Comparison of ENCODE assay signal across 13 mouse cellular contexts in the genomic region with DNA sequence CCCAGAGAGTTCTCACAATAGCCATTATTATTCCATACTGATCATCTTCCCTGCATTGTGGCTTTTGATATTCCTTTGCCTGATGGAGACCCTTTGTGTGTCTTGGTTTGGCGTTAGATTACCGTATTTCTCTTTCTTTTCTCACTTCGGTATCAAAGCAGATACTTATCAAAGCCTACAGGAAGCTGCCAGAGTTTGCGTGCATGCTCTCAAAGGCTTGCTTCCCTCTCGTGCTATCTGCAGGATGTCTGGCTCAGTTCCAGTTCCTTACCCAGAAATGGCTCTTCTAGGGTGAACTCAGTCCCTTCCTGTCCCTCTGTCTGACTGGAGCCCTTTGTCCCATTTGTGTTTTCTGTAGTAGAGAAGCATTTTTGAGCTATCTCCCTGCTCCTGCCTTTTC.
DNase-seq lines count a peak whose midpoint lies in the region; ATAC-seq lines count a peak whose summit lies in the region.
"Had no signal": no experiment of that assay in that cellular context is flagged by ENCODE, and none has a peak within 500 bp of the region (broad histone marks: within the 10 kb centered on the region; RNA-seq: fewer than 3 reads in every experiment).

No protein-coding gene starts in this region.

- H3K9ac ChIP-seq in kidney, embryonic 15.5 days, result no peak overlapping the region
- H3K9ac ChIP-seq: embryonic facial prominence, embryonic 13.5 days; forebrain, postnatal 0 days had no signal

- 35% methylated on average over 5 of the region's 5 CpGs for WGBS in kidney, embryonic 15.5 days

- no peak overlapping the region for H3K4me3 ChIP-seq in kidney, embryonic 15.5 days (replicated peaks)
- H3K4me3 ChIP-seq: embryonic facial prominence, embryonic 13.5 days had no signal

- no peak overlapping the region for H3K4me2 ChIP-seq in kidney, embryonic 15.5 days
- H3K4me2 ChIP-seq: embryonic facial prominence, embryonic 13.5 days; heart, embryonic 11.5 days had no signal

- peaks cover 10% of the 10 kb centered on the region; the same call in 1 of the 2 replicates for H3K9me3 ChIP-seq in kidney, embryonic 15.5 days (replicated peaks)

- no peak for ATAC-seq in kidney, embryonic 15.5 days (replicated peaks; ENCODE audit: low FRiP score)
- ATAC-seq in granulocyte monocyte progenitor cell, adult 5-6 weeks (replicated peaks; ENCODE audit: poor library complexity, severe bottlenecking), result peak; percentile 40; the same call in 1 of the 2 replicates
- 0 out of 2 replicates have a peak, but pooled peaks have one; percentile 39 for ATAC-seq in neutrophil, adult 5-6 weeks (ENCODE audit: extremely low read depth, insufficient number of reproducible peaks, low FRiP score, poor library complexity, severe bottlenecking)
- ATAC-seq: forebrain, postnatal 0 days had no signal

- H3K4me1 ChIP-seq in kidney, embryonic 15.5 days, result no peaks in the 10 kb centered on the region

- no peak overlapping the region for H3K27ac ChIP-seq in kidney, embryonic 15.5 days
- H3K27ac ChIP-seq: embryonic facial prominence, embryonic 13.5 days had no signal

- H3K27me3 ChIP-seq in kidney, embryonic 15.5 days, result no peaks in the 10 kb centered on the region
- H3K27me3 ChIP-seq: embryonic facial prominence, embryonic 13.5 days had no signal

- no peaks in the 10 kb centered on the region for H3K36me3 ChIP-seq in kidney, embryonic 15.5 days
- H3K36me3 ChIP-seq: embryonic facial prominence, embryonic 13.5 days; G1E had no signal

- peak; percentile 19 for DNase-seq in kidney, postnatal 14 days
- DNase-seq in CD8-positive naive resting alpha-beta T cell, adult 2 months (ENCODE audit: low read depth in 2 of 2, low spot score in 2 of 2), result peak; percentile 37 to 45
- no peak for DNase-seq in frontal cortex, postnatal 36 days (ENCODE audit: low spot score in 2 of 2)
- no peak for DNase-seq in cerebellum, postnatal 14 days
- DNase-seq: adrenal gland, postnatal 10 days; cerebellum, adult 8-10 months; forebrain, postnatal 0 days had no signal

Comparison
In these comparisons a context has a peak if more than half of its experiments do, and no peak if none do; other contexts are left out.
1. DNase-seq: peak in kidney, postnatal 14 days (single experiment) and CD8-positive naive resting alpha-beta T cell, adult 2 months (2 of 2); none in frontal cortex, postnatal 36 days (0 of 2) and cerebellum, postnatal 14 days (0 of 2).